Mouse (Mus musculus): Measurements from ENCODE around the gene Atp6v0b. TPM values are rescaled to one million over a fixed set of nuclear protein-coding genes. Genes with fewer than 3 reads are reported as not detected.

The Atp6v0b gene
- 587 and 662 TPM in 2 replicates for polyA plus RNA-seq (2012; rRNA removed)

GRCm38 (mm10) chr4:117887133-117887532, at the start of gene Atp6v0b:
Atp6v0b (minus strand) TSS chr4:117887333.

GRCm38 (mm10) chr4:117929391-117929881, 42.3 kb upstream of the Atp6v0b start, which contains the start of gene Artn:
Artn (minus strand) TSS chr4:117929763.

DNA sequence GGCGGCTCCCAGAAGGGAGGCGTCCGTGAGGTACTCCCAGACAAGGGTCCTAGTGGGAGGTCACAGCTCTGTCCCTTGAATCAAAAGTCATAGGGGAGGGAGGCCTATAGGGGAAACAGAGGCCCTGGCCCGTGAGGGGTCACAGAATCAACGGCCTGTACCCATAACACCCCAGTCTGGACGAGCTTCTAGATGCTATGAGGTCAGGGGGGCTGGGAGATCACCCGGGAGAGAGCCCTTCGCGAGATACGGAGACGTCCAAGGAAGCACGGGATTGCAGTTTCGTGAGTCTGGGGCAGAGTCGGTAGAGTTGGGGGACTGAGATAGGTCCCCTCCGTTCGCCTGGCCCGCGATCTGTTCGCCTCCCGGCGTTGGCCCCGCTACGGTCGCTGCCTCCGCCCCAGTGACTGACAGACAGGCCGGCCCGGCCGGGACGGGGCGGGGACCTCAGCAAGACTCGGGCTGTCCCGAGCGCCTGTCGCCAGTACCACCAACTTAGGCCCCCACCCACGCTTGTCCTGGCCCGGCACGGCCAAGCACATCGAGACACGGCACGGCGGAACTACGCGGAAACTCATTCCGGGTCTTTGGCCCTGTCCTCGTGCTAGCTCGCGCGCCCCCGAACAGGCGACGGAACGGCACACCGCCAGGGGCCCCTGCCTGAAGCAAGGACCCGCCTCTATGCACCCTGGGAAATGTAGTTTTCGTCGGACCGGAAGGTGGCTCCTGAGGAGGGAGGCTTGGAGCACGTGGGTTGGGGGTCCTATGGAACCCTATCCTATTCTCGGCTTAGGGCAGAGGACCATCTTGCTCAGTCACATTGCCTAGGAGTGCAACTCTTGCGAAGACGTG, 27.7 kb upstream of the Atp6v0b start, which contains the start of gene Ipo13:
Gene Ipo13, minus strand, starts transcription at position 409 of the 852 bp plus-strand sequence.

DNA sequence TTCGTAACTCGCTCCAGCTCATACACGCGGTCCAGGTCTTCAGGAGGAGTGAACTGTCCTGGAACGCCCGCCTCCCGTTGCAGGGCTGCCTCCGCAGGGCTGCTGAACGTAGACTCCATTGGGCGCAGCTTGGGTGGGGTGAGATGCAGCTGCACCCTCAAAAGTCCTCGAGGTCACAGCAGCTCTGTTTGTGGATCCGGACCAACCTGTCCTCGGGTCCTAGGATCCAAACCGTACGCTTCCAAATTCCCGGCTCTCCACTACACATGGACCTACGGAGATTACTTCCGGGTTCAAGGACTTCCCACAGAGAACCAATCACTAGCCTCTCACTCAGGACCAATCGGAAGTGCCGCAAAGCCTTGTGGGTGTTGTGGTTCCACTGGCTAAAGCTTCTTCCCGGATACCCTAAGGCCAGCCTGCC, 4.6 kb upstream of the Atp6v0b start, which contains the start of gene Dph2:
Gene Dph2, minus strand, starts transcription at position 295 of the 424 bp plus-strand sequence.

DNA sequence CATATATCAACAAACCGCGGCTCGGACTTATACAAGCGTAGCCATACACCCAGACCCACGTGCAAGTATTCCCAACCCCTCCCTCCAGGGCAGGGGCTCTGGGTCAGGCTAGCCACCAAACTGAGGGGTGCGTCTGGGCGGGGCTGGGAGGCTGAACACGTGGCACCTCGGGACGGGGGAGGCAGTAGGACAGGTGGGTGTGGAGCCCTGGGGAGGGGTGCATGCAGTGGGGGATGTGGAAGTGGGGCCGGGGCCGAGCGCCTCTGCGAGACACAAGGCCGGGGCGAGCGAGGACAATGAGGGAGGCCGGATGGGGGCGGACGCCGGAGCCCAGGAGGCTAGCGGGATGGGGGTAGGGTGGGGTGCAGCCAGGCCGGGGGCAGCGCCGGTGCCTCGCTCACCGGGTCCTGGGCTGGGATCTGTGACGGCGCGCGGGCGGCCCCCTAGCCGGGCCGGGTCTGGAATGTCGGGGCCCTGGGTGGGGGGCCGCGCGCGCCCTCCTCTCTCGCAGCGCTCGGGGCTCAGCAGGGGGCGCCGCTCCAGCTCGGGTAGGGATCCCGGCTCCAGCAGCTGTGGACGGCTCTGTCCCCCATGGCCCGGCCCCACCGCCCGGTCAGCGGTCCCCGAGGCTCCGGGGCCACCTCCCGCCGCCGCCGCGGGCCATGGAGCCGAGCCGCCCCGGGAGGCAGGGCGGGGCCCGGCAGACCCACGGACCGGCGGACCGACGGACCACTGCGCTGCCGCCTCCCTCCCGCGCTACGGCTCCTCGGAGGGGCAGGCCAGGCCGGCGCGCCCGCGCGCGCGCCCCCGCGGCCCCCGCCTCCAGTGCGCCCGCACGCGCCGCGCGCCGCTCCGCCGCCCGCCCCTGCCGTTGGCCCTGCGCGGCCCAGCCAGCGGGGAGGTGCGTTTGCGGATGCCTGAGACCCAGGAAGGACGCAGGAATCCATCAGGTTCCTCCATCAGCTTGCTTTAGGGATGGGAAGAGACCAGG, 4.1 kb downstream of the Atp6v0b start, which contains the start of gene B4galt2:
Gene B4galt2, minus strand, starts transcription at position 787 of the 991 bp plus-strand sequence.

DNA sequence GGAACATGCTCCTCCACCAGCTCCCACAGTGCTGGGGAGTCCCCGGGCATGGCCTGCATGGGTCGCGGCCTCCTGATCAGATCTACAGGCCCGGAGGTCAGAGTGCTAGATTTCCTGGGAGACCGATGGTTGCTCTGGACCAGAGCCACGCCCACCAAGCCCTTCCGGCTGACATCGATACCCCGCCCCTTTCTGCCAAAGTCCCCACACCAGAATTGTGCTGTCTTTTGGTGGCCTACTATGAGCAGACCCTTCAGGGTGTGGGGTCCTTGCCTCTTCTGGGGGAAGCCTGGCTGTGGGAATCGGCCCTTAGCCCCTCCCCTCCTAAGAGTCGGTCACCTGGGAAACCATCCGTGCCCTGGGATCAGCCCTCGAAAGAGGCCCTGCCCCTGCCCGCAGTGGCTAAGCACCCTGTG, 14.7 kb downstream of the Atp6v0b start, which contains the start of gene Ccdc24:
Gene Ccdc24, minus strand, starts transcription at position 87 of the 416 bp plus-strand sequence.

DNA sequence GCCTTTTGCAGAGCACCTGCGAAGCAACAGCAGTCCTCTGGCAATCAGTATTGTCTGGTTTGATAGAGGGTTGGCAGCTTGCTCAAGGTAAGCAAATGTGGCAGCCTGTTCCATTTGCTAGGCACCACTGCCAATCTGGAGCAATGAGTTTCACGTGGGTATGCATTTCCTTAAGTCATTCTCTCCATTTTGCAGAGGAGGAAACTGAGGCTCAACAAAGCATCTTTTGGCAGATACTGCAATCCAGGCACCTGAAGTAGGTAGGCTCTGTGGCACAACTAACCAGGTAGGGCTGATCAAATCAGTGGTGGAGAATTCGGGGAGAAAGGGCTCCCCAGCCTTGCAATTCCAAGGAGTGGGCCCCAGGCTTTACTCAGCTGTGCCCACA, 52.7 kb downstream of the Atp6v0b start, which contains the start of gene Slc6a9:
Gene Slc6a9, plus strand, starts transcription at position 50 of the 388 bp plus-strand sequence.

Other genes starting within 250 kb of the Atp6v0b start
- 66.5 and 66.9 TPM in 2 replicates for gene Dmap1, start 205.1 kb downstream of the Atp6v0b start, polyA plus RNA-seq (2012; rRNA removed)
- gene Gm12845, start 162.9 kb downstream of the Atp6v0b start, polyA plus RNA-seq (2012; rRNA removed) = not detected in 2 replicates
- 0.01 TPM in 1 of 2 replicates, not detected in the other for gene Klf17, start 121.7 kb downstream of the Atp6v0b start, polyA plus RNA-seq (2012; rRNA removed)
- gene Slc6a9, start 52.8 kb downstream of the Atp6v0b start, polyA plus RNA-seq (2012; rRNA removed) = 30.1 and 39.0 TPM in 2 replicates
- 12.6 and 13.0 TPM in 2 replicates for gene Ccdc24, start 14.8 kb downstream of the Atp6v0b start, polyA plus RNA-seq (2012; rRNA removed)
- 131 and 155 TPM in 2 replicates for gene B4galt2, start 3.8 kb downstream of the Atp6v0b start, polyA plus RNA-seq (2012; rRNA removed)
- gene Dph2, start 4.7 kb upstream of the Atp6v0b start, polyA plus RNA-seq (2012; rRNA removed) = 24.6 and 25.0 TPM in 2 replicates
- 104 and 105 TPM in 2 replicates for gene Ipo13, start 27.7 kb upstream of the Atp6v0b start, polyA plus RNA-seq (2012; rRNA removed)
- gene Artn, start 42.4 kb upstream of the Atp6v0b start, polyA plus RNA-seq (2012; rRNA removed) = 0.52 and 0.71 TPM in 2 replicates
- 31.2 and 31.9 TPM in 2 replicates for gene St3gal3, start 247.6 kb upstream of the Atp6v0b start, polyA plus RNA-seq (2012; rRNA removed)

Data from central nervous system, embryonic 18 days (tissue).